ENCODE assay signal across 11 mouse cellular contexts in the genomic region with DNA sequence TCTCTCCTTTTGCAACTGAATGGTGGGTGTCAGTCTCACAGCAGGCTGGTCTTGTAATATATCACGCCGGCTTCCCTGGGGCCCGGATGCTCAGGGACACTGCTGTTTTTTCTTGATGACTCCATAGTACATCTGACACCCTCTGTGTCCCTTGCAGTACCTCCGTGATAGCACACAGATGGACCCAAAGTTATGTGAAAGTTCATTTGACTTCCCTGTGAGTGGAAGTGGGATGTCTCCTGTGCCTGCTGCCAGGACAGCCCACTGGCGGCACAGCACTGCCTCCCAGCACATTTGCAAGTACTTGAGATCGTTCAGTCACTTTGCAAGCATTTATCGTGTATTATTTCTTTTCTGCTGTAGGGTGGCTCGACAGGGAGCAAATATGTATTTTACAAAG.
A peak's percentile ranks its signal among the peaks of the same experiment; 100 is the strongest.
DNase-seq lines count a peak whose midpoint lies in the region; ATAC-seq lines count a peak whose summit lies in the region.
"Had no signal": no experiment of that assay in that cellular context is flagged by ENCODE, and none has a peak within 500 bp of the region (broad histone marks: within the 10 kb centered on the region; RNA-seq: fewer than 3 reads in every experiment).

No protein-coding gene starts in this region.

- WGBS in heart, embryonic 14.5 days, result 34% methylated on average over 8 of the region's 8 CpGs
- 44% methylated on average over 8 of the region's 8 CpGs for WGBS in hindbrain, embryonic 15.5 days
- WGBS in stomach, embryonic 15.5 days, result 36% methylated on average over 8 of the region's 8 CpGs

- peak overlapping the region; percentile 45 for H3K4me2 ChIP-seq in heart, embryonic 14.5 days (ENCODE audit: low read length)
- H3K4me2 ChIP-seq in hindbrain, embryonic 15.5 days, result peak overlapping the region; percentile 35
- H3K4me2 ChIP-seq in stomach, embryonic 15.5 days, result peak overlapping the region; percentile 50

- peak overlapping the region; percentile 1 to 2; a peak in 3 of 4 replicates for H3K4me3 ChIP-seq in heart, embryonic 14.5 days (ENCODE audit: control insufficient read depth in 1 of 2, insufficient read depth in 1 of 2, low read depth in 1 of 2, low read length in 2 of 2)
- peak overlapping the region; percentile 90 for H3K4me3 ChIP-seq in megakaryocyte, embryonic 14.5 days (replicated peaks)
- no peak overlapping the region for H3K4me3 ChIP-seq in hindbrain, embryonic 15.5 days
- H3K4me3 ChIP-seq in stomach, embryonic 15.5 days (replicated peaks), result peak overlapping the region; percentile 26
- H3K4me3 ChIP-seq: left cerebral cortex, adult 2 months had no signal

- H3K27ac ChIP-seq in heart, embryonic 14.5 days (replicated peaks in 1 of 2; ENCODE audit: control insufficient read depth in 1 of 2, insufficient read depth in 1 of 2, low read depth in 2 of 2, low read length in 2 of 2), result peak overlapping the region; percentile 13 to 81; a peak in 3 of 4 replicates
- H3K27ac ChIP-seq in hindbrain, embryonic 15.5 days (replicated peaks), result no peak overlapping the region
- peak overlapping the region; percentile 86 for H3K27ac ChIP-seq in stomach, embryonic 15.5 days
- H3K27ac ChIP-seq: left cerebral cortex, adult 2 months had no signal

- no peak for DNase-seq in heart, postnatal 4 days
- no peak for DNase-seq in gastrocnemius, postnatal 10 days
- DNase-seq in MN1 (ENCODE audit: low spot score), result no peak
- DNase-seq: adrenal gland, postnatal 14 days; gastrocnemius, postnatal 14 days had no signal

- no peaks in the 10 kb centered on the region for H3K27me3 ChIP-seq in heart, embryonic 14.5 days (ENCODE audit: control insufficient read depth, insufficient read depth, low read length)
- no peaks in the 10 kb centered on the region for H3K27me3 ChIP-seq in megakaryocyte, embryonic 14.5 days (replicated peaks)
- H3K27me3 ChIP-seq in hindbrain, embryonic 15.5 days, result peaks cover under 1% of the 10 kb centered on the region; the same call in 1 of the 2 replicates
- H3K27me3 ChIP-seq in stomach, embryonic 15.5 days (replicated peaks), result no peaks in the 10 kb centered on the region

- H3K9ac ChIP-seq in heart, embryonic 14.5 days (ENCODE audit: low read length), result peak overlapping the region; percentile 42; the same call in 1 of the 2 replicates
- no peak overlapping the region for H3K9ac ChIP-seq in hindbrain, embryonic 15.5 days
- 0 out of 2 replicates have a peak overlapping the region, but pooled peaks have one; percentile 16 for H3K9ac ChIP-seq in stomach, embryonic 15.5 days

- no peak for ATAC-seq in heart, embryonic 14.5 days (ENCODE audit: insufficient number of reproducible peaks, insufficient read depth, low FRiP score, low read depth)
- ATAC-seq in megakaryocyte, adult 5-6 weeks (ENCODE audit: poor library complexity, severe bottlenecking), result no peak
- ATAC-seq in hindbrain, embryonic 15.5 days (ENCODE audit: low FRiP score, low read depth), result no peak
- ATAC-seq in stomach, embryonic 15.5 days (ENCODE audit: insufficient read depth, low FRiP score, low read depth), result no peak

- peaks cover 29% of the 10 kb centered on the region for H3K36me3 ChIP-seq in heart, embryonic 14.5 days (ENCODE audit: control insufficient read depth, insufficient read depth, low read length)
- peaks cover 31% of the 10 kb centered on the region for H3K36me3 ChIP-seq in megakaryocyte, embryonic 14.5 days (replicated peaks; ENCODE audit: low read length)
- H3K36me3 ChIP-seq in hindbrain, embryonic 15.5 days, result no peaks in the 10 kb centered on the region
- peaks cover 15% of the 10 kb centered on the region for H3K36me3 ChIP-seq in stomach, embryonic 15.5 days

- peaks cover 26 to 64% of the 10 kb centered on the region in 2 experiments for H3K4me1 ChIP-seq in heart, embryonic 14.5 days (ENCODE audit: control insufficient read depth in 2 of 2, insufficient read depth in 2 of 2, low read length in 2 of 2)
- H3K4me1 ChIP-seq in megakaryocyte, embryonic 14.5 days, result peaks cover 65% of the 10 kb centered on the region
- peaks cover 20% of the 10 kb centered on the region for H3K4me1 ChIP-seq in hindbrain, embryonic 15.5 days (replicated peaks)
- peaks cover 41% of the 10 kb centered on the region for H3K4me1 ChIP-seq in stomach, embryonic 15.5 days

- no peaks in the 10 kb centered on the region for H3K9me3 ChIP-seq in heart, embryonic 14.5 days (ENCODE audit: control insufficient read depth, low read length)
- H3K9me3 ChIP-seq in megakaryocyte, embryonic 14.5 days, result no peaks in the 10 kb centered on the region
- no peaks in the 10 kb centered on the region for H3K9me3 ChIP-seq in hindbrain, embryonic 15.5 days
- no peaks in the 10 kb centered on the region for H3K9me3 ChIP-seq in stomach, embryonic 15.5 days
